Mouse (Mus musculus) embryonic facial prominence, embryonic 10.5 days (tissue): ENCODE results near the gene Prc1. TPM values are rescaled to one million over a fixed set of nuclear protein-coding genes. Genes with fewer than 3 reads are reported as not detected.

Experiments used
- DNase-seq: peaks from one replicate; pipeline ENCODE4 v3.0.0-alpha.2; 2017; ENCODE audit warnings: low spot score
- H3K27ac ChIP-seq: fragments of 300-500 bp; sonication (generic); replicated peaks from 2 replicates; pipeline ENCODE4 v1.5.1; 2016; ENCODE audit warnings: mild to moderate bottlenecking
- H3K27me3 ChIP-seq: fragments of 300-500 bp; sonication (generic); replicated peaks from 2 replicates; pipeline ENCODE4 v1.6.1; 2016; ENCODE audit warnings: low read depth, mild to moderate bottlenecking; ENCODE audit not compliant: poor library complexity, severe bottlenecking
- H3K36me3 ChIP-seq: fragments of 300-500 bp; sonication (generic); replicated peaks from 2 replicates; pipeline ENCODE4 v1.6.1; 2016; ENCODE audit warnings: mild to moderate bottlenecking, moderate library complexity
- H3K4me1 ChIP-seq: fragments of 300-500 bp; sonication (generic); 2 replicates; pipeline ENCODE4 v1.6.1; 2016
- H3K4me3 ChIP-seq: fragments of 300-500 bp; sonication (generic); 2 replicates; pipeline ENCODE4 v1.5.1; 2016; ENCODE audit warnings: mild to moderate bottlenecking, moderate library complexity
- H3K9me3 ChIP-seq: fragments of 300-500 bp; sonication (generic); 2 replicates; pipeline ENCODE4 v1.6.1; 2016; ENCODE audit warnings: mild to moderate bottlenecking
- WGBS: fragments of 180-500 bp; shearing (Covaris S2); methylation state at CpG from one replicate; pipeline ENCODE4 v1.1.7; 2016; 5-methylcytosine and 5-hydroxymethylcytosine counted together
- polyA plus RNA-seq: library from polyadenylated mRNA; unstranded; fragments of >200 nt; fragmentation: Nextera tagmentation; extraction: Ambion mirVana; gene quantifications from 2 replicates; pipeline ENCODE4 v1.2.1, GENCODE M21; 2016

Prc1 gene
- polyA plus RNA-seq, 1 experiment from 2014 or later = 196 TPM

DNA sequence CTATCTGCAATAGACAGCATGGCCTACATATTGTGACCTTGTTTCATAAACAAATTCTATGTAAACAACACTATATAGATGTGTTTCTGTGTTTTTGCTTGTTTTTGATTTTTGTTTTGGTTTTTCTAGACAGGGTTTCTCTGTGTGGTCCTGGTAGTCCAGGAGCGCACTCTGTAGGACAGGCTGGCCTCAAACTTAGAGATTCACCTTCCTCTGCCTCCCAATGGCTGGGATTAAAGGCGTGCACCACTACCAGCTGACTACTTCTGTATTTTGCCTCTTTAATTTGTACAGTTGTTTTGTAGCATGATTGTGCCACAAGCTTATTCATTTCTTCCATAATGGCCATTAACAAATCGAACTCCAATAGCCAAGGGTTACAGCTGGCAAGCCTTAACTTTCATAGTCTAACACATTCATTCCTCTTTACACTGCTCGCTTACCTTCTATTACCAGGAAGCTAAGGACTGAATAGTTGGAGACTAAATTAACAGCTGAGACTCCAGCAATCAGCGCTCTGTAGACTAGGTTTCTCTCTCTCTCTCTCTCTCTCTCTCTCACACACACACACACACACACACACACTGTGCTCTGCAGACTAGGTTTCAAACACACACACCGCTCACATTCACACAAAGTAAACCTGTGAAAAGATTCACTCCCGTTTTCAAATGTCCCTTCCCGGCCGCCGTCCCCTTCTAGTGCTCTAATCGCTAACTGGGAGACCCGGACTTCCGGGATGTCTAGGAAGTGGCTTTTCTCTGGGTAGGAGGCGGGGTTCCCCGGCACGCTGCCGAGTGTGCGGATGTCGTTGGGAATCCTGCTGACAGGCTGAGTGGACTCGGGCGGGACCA, 25.1 kb upstream of the Prc1 start, which contains the start of gene Vps33b:
Gene Vps33b, plus strand, starts transcription at position 753 of the 854 bp plus-strand sequence.
- peaks cover 60% of the 10 kb centered on the region for H3K36me3 ChIP-seq

GRCm38 (mm10) chr7:80269751-80270255, 24.4 kb upstream of the Prc1 start:
- H3K4me3 ChIP-seq = peak overlapping the region; percentile 92
- H3K27me3 ChIP-seq = no peaks in the 10 kb centered on the region
- peaks cover 60% of the 10 kb centered on the region for H3K36me3 ChIP-seq
- no peak for DNase-seq
- peaks cover 12% of the 10 kb centered on the region for H3K9me3 ChIP-seq
- H3K27ac ChIP-seq = peak overlapping the region; percentile 84
- 1% methylated on average over 23 of the region's 23 CpGs for WGBS
- H3K4me1 ChIP-seq = peaks cover 22% of the 10 kb centered on the region

More for the DNA sequence above, 25.1 kb upstream of the Prc1 start, which contains the start of gene Vps33b:
- H3K4me1 ChIP-seq = peaks cover 22% of the 10 kb centered on the region
- H3K27ac ChIP-seq = peak within 1 kb of the TSS; percentile 84
- peak within 1 kb of the TSS; percentile 92 for H3K4me3 ChIP-seq
- peak; percentile 93 for DNase-seq
- H3K27me3 ChIP-seq = no peaks in the 10 kb centered on the region
- WGBS = 5% methylated on average over 21 of the region's 21 CpGs
- peaks cover 5% of the 10 kb centered on the region for H3K9me3 ChIP-seq

- DNase-seq = no peak
- peaks cover 69% of the 10 kb centered on the region for H3K36me3 ChIP-seq
- H3K4me3 ChIP-seq = no peak overlapping the region
- H3K27me3 ChIP-seq = no peaks in the 10 kb centered on the region
- H3K9me3 ChIP-seq = peaks cover 17% of the 10 kb centered on the region
- WGBS = 93% methylated on average over 2 of the region's 2 CpGs
- H3K27ac ChIP-seq = no peak overlapping the region
- peaks cover 20% of the 10 kb centered on the region for H3K4me1 ChIP-seq
These were observed 20.8 kb upstream of the Prc1 start for GRCm38 (mm10) chr7:80273456-80273855.

- DNase-seq = no peak
- Histone ChIP-seq H3K4me3 (no peak overlapping the region), H3K4me1 (no peaks in the 10 kb centered on the region), H3K27me3 (no peaks in the 10 kb centered on the region), H3K36me3 (peaks cover 93% of the 10 kb centered on the region), H3K9me3 (peaks cover 17% of the 10 kb centered on the region), H3K27ac (no peak overlapping the region)
- WGBS = 96% methylated on average over 4 of the region's 4 CpGs
These were observed 17.9 kb upstream of the Prc1 start for GRCm38 (mm10) chr7:80276374-80276773.

- 85% methylated on average over 10 of the region's 10 CpGs for WGBS
These were observed 14.2 kb upstream of the Prc1 start for GRCm38 (mm10) chr7:80280032-80280431.

DNA sequence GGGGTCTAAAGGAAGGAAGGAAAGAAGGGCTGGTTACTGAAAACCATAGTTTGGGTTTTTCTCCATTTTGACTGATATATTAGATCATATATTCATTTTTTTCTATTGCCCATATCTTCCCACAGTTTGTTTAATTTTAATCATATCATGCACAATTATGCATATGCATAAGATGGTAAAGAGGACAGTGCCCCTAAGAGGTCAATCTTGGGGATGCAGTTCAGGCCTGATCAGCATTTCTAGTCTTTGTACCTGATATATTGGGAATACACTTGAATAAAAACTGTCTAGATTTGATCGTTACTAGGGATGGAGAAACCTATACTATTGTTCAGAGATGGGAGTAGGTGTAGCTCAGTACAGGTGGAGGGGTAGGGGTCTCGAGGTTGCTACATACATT, 13.3 kb upstream of the Prc1 start:
- Histone ChIP-seq H3K27me3 (no peaks in the 10 kb centered on the region), H3K36me3 (peaks cover 90% of the 10 kb centered on the region), H3K4me1 (no peaks in the 10 kb centered on the region), H3K4me3 (no peak overlapping the region), H3K9me3 (no peaks in the 10 kb centered on the region), H3K27ac (no peak overlapping the region)
- WGBS = 88% methylated on average over 2 of the region's 2 CpGs
- DNase-seq = no peak

More at GRCm38 (mm10) chr7:80280032-80280431, 14.2 kb upstream of the Prc1 start:
- no peak overlapping the region for H3K27ac ChIP-seq
- no peak overlapping the region for H3K4me3 ChIP-seq
- peaks cover 3% of the 10 kb centered on the region for H3K9me3 ChIP-seq
- peaks cover 89% of the 10 kb centered on the region for H3K36me3 ChIP-seq
- H3K4me1 ChIP-seq = no peaks in the 10 kb centered on the region
- no peak for DNase-seq
- H3K27me3 ChIP-seq = no peaks in the 10 kb centered on the region

DNA sequence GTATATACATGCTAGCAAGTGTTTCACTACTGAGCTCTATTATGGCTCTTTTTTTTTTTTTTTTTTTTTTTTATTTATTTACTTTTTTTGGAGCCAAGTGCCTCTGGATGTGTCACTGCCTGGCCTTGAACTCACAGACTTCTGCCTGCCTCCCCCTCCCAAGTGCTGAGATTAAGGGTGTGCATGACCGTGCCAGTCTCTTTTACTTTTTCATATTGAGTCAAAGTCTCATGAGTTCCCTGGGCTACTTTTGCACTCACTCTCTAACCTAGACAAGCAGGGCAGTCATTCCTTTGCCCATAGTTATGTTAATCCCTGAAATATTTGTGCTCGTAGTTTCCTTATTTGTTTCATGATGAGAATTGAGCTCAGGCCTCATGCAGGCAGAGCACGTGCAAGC, 12.6 kb upstream of the Prc1 start:
- WGBS = 92% methylated on average over 3 of the region's 3 CpGs
- Histone ChIP-seq H3K4me1 (no peaks in the 10 kb centered on the region), H3K27ac (no peak overlapping the region), H3K9me3 (no peaks in the 10 kb centered on the region), H3K27me3 (no peaks in the 10 kb centered on the region), H3K36me3 (peaks cover 90% of the 10 kb centered on the region), H3K4me3 (no peak overlapping the region)
- no peak for DNase-seq

DNA sequence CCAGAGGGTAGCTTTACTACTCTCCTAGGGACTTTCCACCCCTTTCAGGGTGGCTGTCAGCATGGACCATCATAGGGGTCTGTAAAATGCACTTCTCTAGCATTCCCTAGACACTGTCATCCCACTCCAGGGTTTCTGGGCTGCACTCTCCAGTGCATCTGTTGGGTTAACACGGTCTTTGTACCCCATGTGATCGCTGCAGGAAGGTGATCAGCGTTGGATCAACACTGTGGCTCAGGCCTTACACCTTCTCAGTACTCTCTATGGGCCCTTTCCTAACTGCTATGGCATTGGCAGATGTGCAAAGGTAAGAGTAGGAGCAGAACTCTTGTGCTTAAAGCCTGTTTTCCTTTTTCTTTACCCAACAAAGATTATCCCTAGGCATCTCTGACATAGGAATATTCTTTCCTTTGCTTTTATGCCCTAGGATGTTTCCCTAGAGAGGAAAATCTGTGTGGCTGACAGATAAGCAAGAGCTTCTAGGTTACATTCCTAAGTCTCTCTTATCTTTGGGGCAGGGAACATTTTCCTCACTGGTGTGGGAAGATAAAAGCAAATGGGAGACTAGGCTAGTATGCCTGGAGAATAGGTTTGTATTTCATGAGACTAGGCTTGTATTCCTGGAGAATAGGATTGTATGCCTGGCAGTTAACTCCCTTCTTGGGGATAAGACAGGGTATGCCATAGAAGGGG, 10.9 kb upstream of the Prc1 start:
- no peaks in the 10 kb centered on the region for H3K9me3 ChIP-seq
- no peak overlapping the region for H3K27ac ChIP-seq
- no peaks in the 10 kb centered on the region for H3K27me3 ChIP-seq
- no peaks in the 10 kb centered on the region for H3K4me1 ChIP-seq
- WGBS = 89% methylated on average over 3 of the region's 3 CpGs
- no peak for DNase-seq
- peaks cover 89% of the 10 kb centered on the region for H3K36me3 ChIP-seq
- H3K4me3 ChIP-seq = no peak overlapping the region

DNA sequence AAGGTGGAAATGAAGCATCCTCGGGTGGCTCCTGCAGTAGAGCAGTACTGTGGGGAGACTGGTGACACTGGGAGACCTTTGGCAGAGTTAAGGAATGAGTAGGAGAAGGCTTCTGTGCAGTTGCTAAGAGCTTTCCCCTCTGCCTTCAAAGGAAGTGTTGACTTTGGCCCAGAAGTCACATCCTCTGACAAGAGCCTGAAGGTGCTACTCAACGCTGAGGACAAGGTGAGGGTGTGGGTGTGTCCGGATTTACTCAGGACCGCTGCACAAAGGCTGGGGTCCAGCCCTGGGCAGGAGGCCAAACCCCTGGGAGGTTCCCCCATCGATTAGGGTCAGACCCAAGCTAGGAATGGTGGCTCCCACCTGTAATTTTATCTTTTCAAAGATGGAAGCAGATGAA, 9.9 kb upstream of the Prc1 start:
- Histone ChIP-seq H3K27me3 (no peaks in the 10 kb centered on the region), H3K4me3 (no peak overlapping the region), H3K4me1 (no peaks in the 10 kb centered on the region), H3K9me3 (no peaks in the 10 kb centered on the region), H3K36me3 (peaks cover 86% of the 10 kb centered on the region), H3K27ac (no peak overlapping the region)
- 95% methylated on average over 5 of the region's 5 CpGs for WGBS
- DNase-seq = no peak

- Histone ChIP-seq H3K9me3 (no peaks in the 10 kb centered on the region), H3K4me1 (no peaks in the 10 kb centered on the region), H3K27ac (no peak overlapping the region), H3K27me3 (no peaks in the 10 kb centered on the region), H3K4me3 (no peak overlapping the region), H3K36me3 (peaks cover 86% of the 10 kb centered on the region)
- 94% methylated on average over 6 of the region's 6 CpGs for WGBS
- no peak for DNase-seq
These were observed 8.5 kb upstream of the Prc1 start for GRCm38 (mm10) chr7:80285725-80286124.

DNA sequence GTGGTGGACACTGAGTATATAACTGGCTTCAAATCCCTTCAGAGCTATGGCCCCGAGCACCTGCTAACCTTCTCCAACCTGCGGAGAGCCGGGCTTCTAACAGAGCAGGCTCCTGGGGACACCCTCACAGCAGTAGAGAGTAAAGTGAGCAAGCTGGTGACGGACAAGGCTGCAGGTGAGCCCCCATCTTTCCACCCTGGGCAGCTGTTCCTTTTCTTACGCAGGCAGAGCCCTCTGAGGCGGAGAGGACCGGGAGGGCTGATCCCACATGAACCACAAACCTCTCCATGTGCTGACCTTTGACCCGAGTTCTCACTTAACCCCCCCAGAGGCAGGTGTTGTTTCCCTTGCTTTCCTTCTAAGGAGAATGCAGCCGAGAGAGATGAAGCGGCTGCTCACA, 6.5 kb upstream of the Prc1 start:
- Histone ChIP-seq H3K4me1 (no peaks in the 10 kb centered on the region), H3K4me3 (no peak overlapping the region), H3K27ac (no peak overlapping the region), H3K27me3 (no peaks in the 10 kb centered on the region), H3K9me3 (no peaks in the 10 kb centered on the region), H3K36me3 (peaks cover 90% of the 10 kb centered on the region)
- DNase-seq = no peak
- WGBS = 80% methylated on average over 10 of the region's 10 CpGs

GRCm38 (mm10) chr7:80294764-80295648, 756 bp downstream of the Prc1 start:
- peak overlapping the region; percentile 81 for H3K4me3 ChIP-seq
- peak overlapping the region; percentile 93 for H3K27ac ChIP-seq
- peak; percentile 44 for DNase-seq
- no peaks in the 10 kb centered on the region for H3K9me3 ChIP-seq
- WGBS = 9% methylated on average over 37 of the region's 37 CpGs
- H3K27me3 ChIP-seq = no peaks in the 10 kb centered on the region
- H3K36me3 ChIP-seq = peaks cover 56% of the 10 kb centered on the region
- H3K4me1 ChIP-seq = peaks cover 32% of the 10 kb centered on the region
